Mouse (Mus musculus): Measurements from ENCODE around the gene Kars.

DNA sequence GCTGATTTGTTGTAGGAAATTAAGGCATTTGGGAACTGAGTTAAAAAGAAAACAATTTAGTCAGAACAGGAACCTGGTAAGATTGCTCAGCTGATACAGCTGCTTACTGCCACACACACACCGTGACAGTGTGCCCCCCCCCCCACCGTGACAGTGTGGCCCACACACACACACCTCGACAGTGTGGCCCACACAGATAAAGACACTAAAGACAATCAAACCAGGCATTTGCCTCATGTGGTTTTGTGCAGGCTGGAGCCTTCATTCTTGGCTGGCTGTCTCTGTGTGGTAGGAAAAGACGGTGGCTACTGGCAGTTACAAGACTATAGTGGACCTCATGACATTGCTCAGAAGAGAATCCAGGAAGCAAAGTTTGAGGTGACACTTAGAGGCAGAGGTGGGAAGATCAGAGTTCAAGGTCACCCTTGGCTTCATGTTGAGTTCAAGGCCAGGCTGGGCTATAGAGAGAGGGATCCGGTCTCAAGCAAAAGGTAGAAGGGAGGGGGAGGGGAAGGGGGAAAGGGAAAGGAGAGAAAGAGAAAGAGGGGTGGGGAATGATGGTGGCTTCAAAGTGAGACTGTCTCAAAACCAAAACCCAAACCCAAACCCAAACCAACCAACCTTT is 43.8 kb downstream of the Kars start:
- TF ChIP-seq CTCF (conservative IDR thresholded peaks at IDR 0.05; ENCODE audit: insufficient read depth, insufficient read length, low read depth, low read length) = no peak
- no peak for TF ChIP-seq POLR2A (IDR thresholded peaks at IDR 0.05; ENCODE audit: low read depth, low read length)

All from kidney, adult 2 months (tissue).